Mouse (Mus musculus) thymus, postnatal 4 days (tissue): ENCODE measurements around the gene Lypd6.

Experiments used
- DNase-seq: peaks from one replicate; pipeline ENCODE4 v3.0.0; 2021

Gene Lypd6

DNA sequence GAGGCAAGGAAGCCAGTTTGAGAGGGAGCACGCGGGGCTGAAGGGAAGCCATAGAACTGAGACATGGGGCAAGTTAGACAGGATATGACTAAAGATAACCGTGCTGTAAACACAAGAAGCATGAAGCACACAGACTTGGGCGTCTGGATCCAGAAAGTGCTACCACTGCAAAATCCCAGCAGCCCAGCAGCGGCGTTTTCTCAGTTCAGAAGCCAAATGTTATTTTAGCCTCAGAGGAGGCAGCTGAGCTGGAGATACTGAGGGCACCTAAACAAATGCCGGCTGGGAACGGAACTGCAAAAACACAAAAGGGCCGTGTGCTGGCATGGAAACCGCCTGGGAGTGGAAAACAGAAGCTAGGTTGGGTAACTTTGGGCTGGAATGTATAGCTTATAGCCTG lies 43.9 kb downstream of the Lypd6 start:
- no peak for DNase-seq

DNA sequence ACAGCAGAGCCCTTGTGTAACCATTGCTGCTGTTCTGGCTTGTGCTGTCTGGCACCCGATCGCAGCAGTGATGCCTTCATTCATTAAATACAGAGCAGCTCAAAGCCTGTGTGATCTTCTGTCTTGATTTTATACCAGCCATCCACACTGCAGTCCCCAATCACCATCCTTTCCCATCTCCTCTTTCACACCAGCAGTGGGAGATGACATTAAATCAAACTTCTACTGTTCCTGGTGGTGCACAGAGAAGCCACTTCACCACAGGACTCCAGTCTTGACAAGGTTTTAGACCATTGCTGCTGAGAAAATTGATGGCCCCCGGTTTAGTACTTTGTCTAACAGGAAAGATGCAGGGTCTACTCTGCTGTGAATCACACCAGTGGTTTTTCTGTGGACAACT lies 44.9 kb downstream of the Lypd6 start:
- no peak for DNase-seq

DNA sequence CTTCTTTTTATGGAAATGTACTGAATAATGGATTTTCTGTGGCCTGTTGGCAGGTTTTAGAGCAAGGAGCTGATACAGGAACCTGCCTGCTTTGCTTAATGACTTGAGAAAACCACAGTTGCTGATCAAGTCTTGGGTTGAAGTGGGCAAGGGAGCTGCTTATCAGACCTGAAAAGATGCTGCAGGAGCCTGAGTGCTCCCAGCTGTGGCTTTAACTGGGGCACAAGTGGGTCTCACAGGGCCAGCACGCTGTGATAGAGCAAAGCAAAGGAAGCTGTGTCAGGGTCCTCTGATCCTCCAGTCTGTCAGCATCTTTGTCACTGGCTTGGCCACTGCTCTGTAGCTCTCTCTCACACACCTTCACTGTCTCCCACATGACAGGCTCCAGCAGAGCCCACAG lies 45.4 kb downstream of the Lypd6 start:
- no peak for DNase-seq

DNA sequence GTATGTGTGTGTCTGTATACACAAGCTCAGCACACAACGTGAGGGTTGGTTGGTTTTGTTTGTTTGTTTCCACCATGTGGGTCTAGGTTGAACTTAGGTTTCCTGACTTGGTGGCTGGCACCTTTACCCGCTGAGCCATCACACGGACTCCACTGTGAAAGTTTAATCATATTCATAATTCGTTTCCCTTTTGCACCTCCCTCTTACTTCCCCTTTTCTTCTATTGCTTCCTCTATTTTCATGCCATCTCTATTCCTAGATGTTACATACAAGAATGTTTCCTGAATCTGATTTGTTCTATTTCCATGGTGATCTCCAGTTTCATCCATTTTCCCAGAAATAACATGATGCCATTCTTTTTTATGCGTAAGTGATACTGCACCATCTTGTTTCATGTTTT lies 46.2 kb downstream of the Lypd6 start:
- no peak for DNase-seq

DNA sequence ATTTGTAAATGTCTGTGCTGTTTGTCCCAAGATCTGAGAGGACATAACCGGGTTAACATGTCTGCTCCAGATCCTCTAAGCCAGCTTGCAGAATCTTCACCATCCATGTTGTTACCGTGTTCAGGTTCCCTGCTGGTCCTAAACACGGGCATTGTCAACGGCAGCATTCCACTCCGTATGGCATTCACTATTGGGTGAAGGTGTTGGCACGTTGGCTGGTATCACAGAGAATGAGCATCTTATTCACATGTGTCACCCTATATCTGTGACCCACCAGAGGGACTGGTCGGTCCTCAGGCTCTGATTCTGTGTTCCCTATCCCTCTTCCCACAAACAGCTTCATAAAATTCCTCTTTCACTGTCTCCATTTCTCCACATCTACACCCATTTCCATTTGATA lies 52.9 kb downstream of the Lypd6 start:
- DNase-seq, result no peak

DNA sequence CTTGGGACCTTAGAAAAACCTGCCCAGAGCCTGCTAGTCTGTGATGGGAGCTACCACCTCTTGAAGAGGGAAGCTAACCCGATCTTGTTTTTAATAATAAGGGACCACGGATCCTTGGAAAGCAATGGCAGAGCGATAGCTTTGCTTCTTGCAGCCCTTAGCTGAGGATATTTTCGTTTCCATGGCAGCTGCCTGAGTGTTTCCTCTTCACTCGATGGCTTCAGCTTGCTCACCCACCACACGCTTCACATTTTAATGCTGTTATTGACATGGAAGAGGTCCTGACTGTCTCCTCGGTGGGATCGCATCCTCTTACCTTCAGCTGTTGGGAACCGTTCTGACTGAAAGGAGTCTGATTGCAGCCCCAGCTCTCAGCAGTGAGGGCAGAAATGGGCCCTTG lies 54.6 kb downstream of the Lypd6 start:
- no peak for DNase-seq

DNA sequence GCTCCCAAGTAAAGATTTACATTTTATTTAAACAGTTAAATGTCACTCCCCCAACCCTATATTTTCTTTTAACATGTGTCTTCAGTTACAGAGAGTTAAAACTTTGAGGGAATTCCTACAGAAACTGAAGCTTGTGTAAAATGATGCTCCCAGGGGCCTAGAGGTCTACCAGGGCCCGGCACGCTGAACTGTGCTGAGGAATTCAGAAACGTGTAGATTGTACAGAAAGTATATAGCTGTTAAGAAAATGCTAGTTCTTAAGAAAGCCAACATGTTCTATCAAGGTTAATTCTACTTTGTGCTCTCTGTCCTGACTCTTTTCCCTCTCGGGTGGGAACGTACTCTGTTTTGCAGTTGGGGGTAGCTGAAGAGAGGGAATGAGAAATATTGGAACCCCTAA lies 57.1 kb downstream of the Lypd6 start:
- DNase-seq, result no peak

DNA sequence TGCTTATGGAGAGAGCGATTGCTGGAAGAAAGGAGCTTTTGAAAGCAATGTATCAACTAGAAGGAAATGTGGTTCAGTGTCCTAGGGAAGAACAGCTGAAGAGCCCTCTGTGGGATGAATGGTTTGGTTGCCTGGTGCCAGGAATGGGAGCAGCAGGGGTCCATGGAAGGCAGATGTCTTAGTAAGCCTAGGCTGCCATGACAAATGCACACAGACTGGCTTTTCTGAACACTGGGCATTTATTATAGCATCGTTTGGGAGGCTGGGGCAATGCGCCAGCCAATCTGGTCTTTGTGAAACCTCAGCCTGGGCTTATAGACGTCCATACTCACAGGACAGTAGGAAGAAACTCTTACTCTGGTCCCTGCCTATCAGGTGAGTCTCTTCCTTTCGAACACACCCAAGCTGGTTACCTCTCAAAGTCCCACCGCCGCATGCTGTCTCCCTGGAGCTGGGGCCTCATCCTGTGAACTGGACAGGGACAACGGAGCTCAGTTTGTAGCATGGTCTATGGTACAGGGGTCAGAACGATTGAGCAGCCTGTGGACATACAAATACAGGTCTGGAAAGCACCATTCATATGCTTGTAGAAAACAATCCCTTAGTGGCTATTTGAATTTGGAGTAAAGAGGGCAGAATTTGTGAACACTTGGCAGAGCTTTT lies 61.4 kb downstream of the Lypd6 start:
- no peak for DNase-seq

DNA sequence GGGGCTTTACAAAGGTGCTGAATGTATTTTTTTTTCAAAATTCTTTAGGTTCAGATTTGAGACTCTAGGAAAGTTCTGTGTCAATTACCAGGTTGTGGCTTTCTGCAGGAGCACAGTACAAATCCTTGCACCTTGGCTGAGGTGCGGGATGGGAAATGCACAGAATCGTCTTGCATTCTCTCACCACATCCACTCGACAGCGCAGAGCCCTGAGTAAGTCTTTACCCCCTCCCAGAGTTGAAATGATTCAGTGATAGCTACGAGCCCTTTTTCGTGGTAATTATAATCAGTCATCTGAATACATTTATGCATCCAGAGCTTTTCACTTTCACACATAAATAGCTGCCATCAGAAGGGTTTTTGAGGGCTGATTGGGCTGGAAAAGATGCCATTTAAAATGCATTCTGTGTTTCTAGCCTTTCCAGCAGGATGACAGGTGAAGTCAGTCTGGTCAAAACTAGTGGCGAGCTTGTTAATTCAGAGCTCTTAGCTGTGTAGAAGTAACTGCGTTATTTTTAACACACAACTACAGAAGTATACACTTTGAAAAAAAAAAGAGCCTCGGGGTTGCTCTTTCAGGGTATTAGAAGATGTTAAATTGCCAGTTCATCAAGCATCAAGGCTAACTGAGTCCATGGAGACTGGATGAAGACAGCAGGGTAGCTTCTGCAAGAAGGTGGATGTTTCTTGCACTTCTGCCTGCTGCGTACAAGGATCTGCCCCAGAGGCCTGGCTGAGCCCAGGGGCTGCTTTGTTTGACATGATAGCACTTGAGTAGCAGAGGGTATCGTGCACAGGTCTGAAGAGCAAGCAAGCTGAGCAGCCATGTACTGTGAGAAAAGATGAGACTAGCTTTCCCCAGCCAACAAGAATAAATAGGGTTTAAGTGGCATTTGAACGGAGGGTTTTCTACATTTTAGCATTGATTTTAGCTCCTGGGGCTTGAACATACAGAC lies 62.4 kb downstream of the Lypd6 start:
- no peak for DNase-seq

DNA sequence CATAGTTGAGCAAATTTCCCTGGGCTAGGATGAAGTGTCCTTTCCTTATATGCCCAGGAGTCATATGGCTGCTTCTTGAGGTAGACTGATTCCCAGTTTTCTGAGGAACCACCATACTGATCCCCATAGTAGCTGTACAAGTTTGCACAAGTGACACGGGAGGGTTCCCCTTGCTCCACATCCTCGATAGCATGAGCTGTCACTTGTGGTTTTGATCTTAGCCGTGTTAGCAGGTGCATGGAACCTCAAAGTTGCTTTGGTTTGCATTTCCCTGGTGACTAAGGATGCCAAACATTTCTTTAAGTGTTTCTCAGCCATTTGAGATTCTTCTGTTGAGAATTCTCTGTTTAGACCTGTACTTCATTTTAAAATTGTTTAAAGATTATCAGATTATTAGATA lies 64.4 kb downstream of the Lypd6 start:
- no peak for DNase-seq

DNA sequence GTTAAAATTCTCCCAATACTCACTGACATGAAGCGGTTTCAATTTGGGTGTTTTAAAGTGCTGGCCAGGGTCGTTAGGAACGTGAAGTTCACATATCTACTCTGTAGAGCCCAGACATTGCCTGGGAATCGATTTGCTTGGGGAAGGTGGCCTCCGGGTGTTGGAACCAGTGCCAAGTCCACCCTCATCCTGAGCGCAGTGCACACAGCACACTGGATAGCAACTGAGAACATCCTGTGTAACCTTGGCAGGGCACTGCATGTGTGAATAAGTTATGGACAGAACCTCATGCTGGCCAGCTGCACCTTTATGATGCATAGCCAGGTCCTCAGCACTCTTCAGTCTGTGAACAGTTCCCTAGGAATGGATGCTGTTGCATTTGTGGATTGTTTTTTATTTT lies 77.4 kb downstream of the Lypd6 start:
- DNase-seq, result no peak

DNA sequence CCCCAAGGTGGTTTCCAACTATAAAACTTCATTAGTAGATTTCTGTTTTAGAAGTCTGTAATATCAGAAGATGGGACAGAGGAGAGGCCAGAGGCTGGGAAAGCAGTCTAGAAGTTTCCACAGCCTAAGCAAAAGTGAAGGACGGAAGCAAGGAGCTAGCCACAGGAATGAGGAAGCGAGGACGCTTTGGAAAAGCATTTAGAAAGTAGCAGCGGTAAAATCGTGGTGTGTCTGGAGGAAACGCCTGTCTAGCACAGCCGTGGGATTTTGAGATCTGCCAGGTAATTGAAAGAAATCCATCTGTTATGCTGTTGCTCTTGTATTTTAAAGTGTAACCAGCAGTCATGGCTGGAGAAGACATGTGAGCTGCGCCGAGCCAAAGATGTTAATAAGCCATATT lies 81.1 kb downstream of the Lypd6 start:
- DNase-seq, result no peak

DNA sequence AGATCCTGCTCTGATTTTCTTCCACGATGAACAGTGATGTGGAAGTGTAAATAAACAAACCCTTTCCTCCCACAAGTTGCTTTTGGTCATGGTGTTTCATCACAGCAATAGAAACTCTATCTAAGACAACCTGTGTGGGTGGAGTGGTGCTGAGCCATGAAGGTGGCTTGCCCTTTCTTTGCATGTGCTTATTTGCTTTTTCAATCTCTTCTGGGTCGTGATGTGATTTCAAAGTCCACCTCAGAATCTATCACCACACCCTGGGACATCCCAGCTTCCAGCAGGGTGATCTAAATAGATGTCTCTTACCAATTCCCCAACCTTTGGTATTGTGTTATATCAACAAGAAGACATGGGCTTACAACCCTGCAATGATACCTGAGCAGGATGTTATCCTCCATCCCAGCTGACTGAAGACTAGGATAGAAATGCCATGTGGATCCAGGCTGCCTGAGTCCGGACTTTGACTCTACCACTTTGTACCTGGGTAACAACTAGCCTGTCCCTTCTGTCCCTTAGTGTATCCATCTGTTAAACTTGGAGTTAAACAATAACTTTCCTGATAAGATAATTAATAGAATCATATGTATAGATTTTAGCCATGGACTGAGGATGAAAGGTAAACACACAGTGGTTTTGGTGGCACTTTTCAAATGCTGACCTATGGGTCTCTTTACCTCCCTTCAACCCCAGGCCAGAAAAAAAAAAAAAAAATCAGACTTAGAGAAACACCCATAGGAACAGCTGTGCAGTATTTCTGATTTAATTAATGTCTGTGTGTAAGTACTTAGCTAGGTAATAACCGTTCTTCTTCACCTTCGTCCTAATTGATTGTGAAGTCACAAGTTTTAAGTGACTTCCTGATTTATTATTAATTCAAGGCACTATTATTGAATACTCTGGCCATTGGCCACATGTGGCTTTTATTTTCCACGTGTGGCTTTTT lies 83.3 kb downstream of the Lypd6 start:
- DNase-seq, result no peak

DNA sequence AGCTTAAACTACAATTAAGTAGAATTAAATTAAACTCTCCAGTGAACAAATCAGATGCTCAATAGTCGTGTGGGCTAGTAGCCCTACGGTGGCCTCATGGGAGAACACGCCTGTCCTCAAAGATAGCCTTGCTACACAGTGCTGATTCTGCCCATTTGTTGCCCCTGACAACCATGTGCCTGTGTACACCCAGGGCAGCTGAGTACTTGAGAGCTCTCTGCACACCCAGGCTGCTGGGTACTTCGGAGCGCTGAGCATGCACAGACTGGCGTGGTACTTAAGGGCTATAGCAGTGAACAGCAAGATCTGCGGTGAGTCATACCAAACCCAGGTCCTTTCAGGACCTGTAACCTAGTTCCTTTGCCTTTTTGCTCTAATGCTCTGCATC lies 84.0 kb downstream of the Lypd6 start:
- DNase-seq, result no peak

DNA sequence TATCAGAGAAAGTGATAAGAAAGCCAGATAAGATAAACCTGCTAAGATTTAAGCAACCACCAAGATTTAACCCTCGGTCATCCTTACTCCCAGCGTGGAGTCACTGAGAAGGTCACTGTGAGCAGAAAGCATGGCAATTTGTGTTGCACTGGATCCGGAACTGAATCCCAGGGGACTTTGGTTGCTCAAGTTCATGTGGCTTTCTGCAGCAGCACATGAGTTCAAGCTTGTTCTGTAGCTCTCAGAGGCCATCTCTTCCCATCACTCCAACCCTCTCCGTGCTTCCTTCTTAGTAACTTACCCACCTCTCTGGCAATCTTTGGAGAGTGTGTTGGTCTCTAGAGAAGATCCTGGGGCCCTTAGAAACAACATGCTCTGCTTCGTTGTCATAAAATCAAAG lies 84.6 kb downstream of the Lypd6 start:
- DNase-seq, result no peak

DNA sequence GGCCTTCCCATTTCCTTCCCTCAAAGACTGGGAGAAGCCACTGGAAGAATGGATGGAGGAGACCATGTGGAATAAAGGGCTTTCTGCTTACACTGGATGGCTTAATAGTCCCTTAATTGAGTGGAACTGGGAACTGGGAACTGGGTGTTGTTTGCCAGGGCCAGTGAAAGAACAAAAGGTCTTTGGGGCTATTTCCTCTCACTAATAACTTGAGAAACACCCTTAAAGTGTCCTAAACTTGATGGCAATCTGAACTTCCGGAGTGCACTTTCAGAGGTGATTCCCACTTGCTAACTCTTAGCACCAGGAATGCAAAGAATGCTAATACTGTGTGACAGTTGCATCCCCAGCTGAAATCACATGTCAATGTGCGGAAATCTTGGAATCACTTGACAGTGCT lies 85.2 kb downstream of the Lypd6 start:
- DNase-seq, result no peak

DNA sequence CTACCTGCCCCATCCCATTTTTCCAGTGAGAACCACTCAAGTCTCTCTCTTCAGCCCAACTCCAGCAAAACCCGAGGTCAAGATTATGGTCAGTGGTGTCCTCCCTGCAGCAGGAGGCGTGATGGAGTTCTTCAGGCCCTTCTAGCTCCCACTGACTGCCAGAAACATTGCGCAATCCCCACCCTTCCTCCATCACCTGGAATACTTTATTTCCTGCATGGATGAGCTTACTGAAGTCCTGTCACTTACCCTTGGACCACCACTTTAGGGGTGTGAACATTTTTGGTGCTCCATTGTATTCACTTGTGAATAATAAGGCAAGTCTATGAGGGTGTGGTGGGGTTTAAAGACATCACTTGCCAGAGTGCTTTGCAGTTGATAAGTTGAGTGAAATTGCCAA lies 85.7 kb downstream of the Lypd6 start:
- DNase-seq, result no peak

DNA sequence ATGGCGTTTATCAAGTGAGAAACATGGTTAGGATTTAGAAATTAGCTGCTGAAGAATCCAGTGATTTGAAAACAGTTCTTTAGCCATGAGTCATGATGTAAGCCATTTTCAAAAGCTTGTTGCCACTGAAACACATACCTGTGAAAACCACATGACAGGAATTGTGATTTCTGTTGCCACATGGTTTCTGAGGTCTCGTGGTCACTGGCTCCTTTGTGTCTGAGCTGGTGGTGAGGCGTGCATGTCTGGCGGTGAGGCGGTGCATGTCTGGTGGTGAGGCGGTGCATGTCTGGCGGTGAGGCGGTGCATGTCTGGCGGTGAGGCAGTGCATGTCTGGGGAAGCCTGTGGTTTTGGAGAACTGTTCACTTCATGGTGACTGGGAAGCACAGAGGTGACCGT lies 89.8 kb downstream of the Lypd6 start:
- DNase-seq, result no peak

DNA sequence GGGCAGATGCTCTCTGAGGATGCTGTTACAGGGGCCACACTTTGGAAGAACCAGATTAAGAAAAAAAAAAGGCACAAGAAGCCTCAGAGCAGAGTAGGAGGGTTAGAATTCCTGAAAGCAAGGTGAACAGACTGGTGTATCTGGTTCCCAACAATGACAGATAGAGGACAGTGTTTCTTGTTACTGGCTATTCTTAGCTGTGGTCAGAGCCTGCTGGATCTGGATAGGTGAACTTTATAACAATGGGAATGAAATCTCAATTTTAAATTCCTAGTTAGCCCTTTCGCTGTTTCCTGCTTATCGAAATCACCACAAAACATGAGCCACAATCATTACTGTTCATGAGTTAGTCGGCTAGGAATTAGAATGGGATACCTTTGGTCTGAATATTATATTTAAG lies 93.8 kb downstream of the Lypd6 start:
- DNase-seq, result no peak

DNA sequence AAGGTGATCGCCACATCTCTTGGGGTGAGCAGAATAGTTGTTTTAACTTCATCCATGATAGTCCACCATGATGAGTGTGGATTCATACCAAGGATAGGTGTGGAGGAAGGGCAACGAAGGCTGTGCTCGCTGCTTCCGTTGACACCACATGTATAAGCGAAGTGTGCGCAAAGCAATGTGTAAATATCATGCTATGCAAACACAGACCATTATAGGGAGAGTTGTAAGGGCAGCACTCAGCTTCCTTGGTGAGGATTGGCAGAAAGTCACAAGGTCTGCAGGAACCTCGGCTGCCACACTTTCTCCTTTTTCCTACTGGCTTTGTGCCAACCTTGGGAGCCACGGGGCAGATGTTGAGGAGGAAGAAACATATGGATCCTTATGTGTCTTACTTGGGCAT lies 97.4 kb downstream of the Lypd6 start:
- no peak for DNase-seq

DNA sequence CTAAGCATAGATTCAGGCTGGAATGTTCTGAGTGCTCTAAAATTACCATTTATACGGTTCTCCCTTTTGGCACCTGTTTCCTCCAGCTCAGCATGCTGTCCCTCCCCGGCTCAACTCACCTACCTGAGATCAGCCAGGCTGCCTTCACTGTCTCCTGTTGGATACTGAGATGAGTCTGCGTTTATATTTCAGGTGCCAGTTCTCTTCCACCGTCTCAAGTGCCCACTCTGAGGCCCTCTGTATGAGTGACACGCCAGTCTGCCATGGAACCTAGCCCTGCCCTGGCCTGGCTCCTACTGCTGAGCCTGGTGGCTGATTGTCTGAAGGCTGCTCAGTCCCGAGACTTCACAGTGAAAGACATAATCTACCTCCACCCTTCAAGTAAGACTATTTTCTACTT lies 99.0 kb downstream of the Lypd6 start:
- DNase-seq, result no peak

DNA sequence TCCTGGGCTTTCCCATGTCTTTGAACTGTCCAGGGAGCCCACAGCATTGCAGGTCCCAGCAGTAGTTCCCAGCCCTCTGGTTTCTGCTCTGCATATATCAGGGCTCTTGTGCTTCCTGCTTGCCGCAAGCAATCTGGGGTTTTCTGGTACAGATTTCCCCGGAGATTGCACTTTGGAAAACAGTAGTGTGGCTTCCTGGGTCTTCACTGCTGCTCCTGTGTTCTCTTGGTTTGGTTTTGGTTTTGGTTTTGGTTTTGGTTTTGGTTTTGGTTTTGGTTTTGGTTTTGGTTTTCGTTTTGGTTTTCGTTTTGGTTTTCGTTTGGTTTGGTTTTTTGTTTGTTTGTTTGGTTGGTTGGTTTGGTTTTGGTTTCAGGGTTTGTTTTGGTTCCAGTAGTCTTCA lies 99.9 kb downstream of the Lypd6 start:
- no peak for DNase-seq

DNA sequence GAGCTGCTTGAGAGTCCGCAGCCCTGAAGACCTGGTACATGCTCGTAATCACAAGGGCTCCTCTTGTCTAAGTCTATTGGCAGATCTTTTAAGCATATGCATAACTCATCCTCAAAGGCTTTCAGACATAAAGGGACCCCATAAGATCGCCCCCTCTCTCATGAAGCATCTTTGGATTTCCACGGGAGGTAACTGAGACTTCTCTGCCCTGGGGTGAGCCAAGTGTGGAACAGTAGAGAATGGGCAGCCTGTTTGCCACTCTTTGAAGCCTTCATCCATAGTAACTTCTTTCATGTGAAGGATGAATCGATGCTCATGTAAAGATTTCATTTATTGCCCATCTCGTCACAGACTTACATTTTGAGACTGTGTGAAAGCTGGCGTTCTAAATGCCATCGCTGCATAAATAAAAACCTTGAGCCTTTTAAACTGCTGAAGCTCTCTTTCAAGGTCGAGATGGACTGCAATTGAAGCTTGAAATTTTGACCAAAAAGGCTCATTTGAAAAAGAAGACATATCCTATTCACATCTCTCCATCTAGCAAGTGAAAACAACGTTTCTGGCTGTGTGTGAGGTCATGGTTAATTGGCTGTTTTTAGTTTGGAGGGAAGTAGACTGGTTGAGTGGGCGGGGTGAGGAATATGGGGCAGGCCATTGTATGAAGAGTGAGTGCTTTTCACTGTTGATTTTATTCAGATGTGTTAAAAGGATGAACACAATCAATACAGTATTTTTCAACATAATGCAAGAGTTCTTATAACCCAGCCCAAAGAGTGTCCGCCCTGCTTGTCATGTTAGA lies 107.7 kb downstream of the Lypd6 start:
- DNase-seq, result no peak
